Mouse (Mus musculus): Measurements from ENCODE around the gene Eps8l1.

GRCm38 (mm10) chr7:4432026-4432425 is 28.4 kb upstream of the Eps8l1 start:
- TF ChIP-seq CTCF (IDR thresholded peaks at IDR 0.05; ENCODE audit: borderline replicate concordance, insufficient read depth, low read depth, low read length), result no peak
- TF ChIP-seq POLR2A (IDR thresholded peaks at IDR 0.05; ENCODE audit: borderline replicate concordance, insufficient read depth, low read length), result no peak

Data from cerebellum, adult 2 months (tissue).